Mouse (Mus musculus) intestine, embryonic 16.5 days (tissue): ENCODE data around the gene Hmx2. TPM values are rescaled to one million over a fixed set of nuclear protein-coding genes. Genes with fewer than 3 reads are reported as not detected.
A peak's percentile ranks its signal among the peaks of the same experiment; 100 is the strongest.

Experiments used
- ATAC-seq: fragments of 200-750 bp; cut with Nextera tagmentation; 2 replicates; pipeline ENCODE4 v1.8.0; 2017; ENCODE audit warnings: moderate TSS enrichment, moderate library complexity
- H3K27ac ChIP-seq: fragments of 300-500 bp; sonication (generic); 2 replicates; pipeline ENCODE4 v1.5.1; 2014; ENCODE audit warnings: mild to moderate bottlenecking, low read length
- H3K27me3 ChIP-seq: fragments of 300-500 bp; sonication (generic); replicated peaks from 2 replicates; pipeline ENCODE4 v1.6.1; 2014; ENCODE audit warnings: low read length, control low read depth, mixed read lengths; ENCODE audit not compliant: control insufficient read depth, insufficient read depth
- H3K36me3 ChIP-seq: fragments of 300-500 bp; sonication (generic); 2 replicates; pipeline ENCODE4 v1.6.1; 2014; ENCODE audit warnings: low read length, control low read depth; ENCODE audit not compliant: control insufficient read depth, insufficient read depth
- H3K4me1 ChIP-seq: fragments of 300-500 bp; sonication (generic); 2 replicates; pipeline ENCODE4 v1.6.1; 2014; ENCODE audit warnings: low read length, control low read depth, mixed read lengths; ENCODE audit not compliant: control insufficient read depth, insufficient read depth
- H3K4me2 ChIP-seq: fragments of 300-500 bp; sonication (generic); 2 replicates; pipeline ENCODE4 v1.6.1; 2014; ENCODE audit warnings: low read depth, low read length, control low read depth
- H3K4me3 ChIP-seq: fragments of 300-500 bp; sonication (generic); 2 replicates; pipeline ENCODE4 v1.5.1; 2014; ENCODE audit warnings: mild to moderate bottlenecking, low read length
- H3K9ac ChIP-seq: fragments of 300-500 bp; sonication (generic); 2 replicates; pipeline ENCODE4 v1.6.1; 2014; ENCODE audit warnings: low read depth, low read length
- H3K9me3 ChIP-seq: fragments of 300-500 bp; sonication (generic); 2 replicates; pipeline ENCODE4 v1.6.1; 2016; ENCODE audit warnings: low read length, control low read depth; ENCODE audit not compliant: control insufficient read depth
- WGBS: fragments of 180-500 bp; shearing (Covaris S2); extraction: QIAGEN DNeasy Blood & Tissue Kit; methylation state at CpG from one replicate; pipeline ENCODE4 v1.1.7; 2014; 5-methylcytosine and 5-hydroxymethylcytosine counted together
- polyA plus RNA-seq: library from polyadenylated mRNA; unstranded; fragments of >200 nt; fragmentation: Nextera tagmentation; extraction: Ambion mirVana; gene quantifications from 2 replicates; pipeline ENCODE4 v1.2.1, GENCODE M21; 2015

The Hmx2 gene
- polyA plus RNA-seq, 1 experiment from 2014 or later, result 0.68 TPM

DNA sequence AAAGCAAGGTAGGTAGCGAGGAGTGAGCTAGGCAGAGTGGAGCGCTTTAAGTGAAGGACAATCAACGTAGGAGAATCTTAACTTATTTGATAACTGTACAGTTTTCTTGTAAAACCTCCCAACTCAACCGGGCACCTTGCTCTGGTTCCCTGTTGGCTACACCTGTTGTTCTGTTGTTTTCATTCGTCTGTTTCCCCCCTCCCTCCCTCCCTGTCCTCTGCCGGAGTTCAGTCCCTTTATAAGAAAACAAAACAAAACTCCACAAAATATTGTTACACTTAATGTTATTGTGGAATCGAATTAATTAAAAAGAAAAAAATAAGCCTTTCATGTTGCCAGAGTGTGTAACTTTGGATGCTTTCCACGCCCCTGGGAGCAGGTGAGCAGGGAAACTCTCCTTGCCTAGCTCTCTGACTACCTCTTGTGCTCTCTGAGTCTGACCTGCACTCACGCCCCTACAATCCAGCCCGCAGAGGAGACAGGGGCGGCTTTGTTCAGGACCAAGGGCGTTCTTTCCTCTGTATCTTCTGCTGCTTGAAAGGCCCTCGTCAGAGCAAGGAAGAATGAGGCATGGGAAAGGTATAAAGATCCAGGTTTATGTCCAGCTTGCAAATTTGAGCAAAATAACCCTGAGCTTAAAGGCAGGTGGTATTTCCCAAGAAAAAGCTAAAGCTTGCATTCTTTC, 2.7 kb upstream of the Hmx2 start:
- Histone ChIP-seq H3K36me3 (no peaks in the 10 kb centered on the region), H3K4me3 (no peak overlapping the region), H3K9ac (no peak overlapping the region), H3K27ac (no peak overlapping the region), H3K4me1 (peaks cover 22% of the 10 kb centered on the region), H3K27me3 (peaks cover 89% of the 10 kb centered on the region), H3K4me2 (no peak overlapping the region), H3K9me3 (no peaks in the 10 kb centered on the region)
- WGBS, result 3% methylated on average over 13 of the region's 13 CpGs
- no peak for ATAC-seq

GRCm38 (mm10) chr7:131546423-131546822, 2.1 kb upstream of the Hmx2 start:
- H3K9ac ChIP-seq, result no peak overlapping the region
- H3K4me2 ChIP-seq, result no peak overlapping the region
- H3K9me3 ChIP-seq, result no peaks in the 10 kb centered on the region
- no peak overlapping the region for H3K27ac ChIP-seq
- peaks cover 22% of the 10 kb centered on the region for H3K4me1 ChIP-seq
- WGBS, result 5% methylated on average over 2 of the region's 2 CpGs
- H3K27me3 ChIP-seq, result peaks cover 90% of the 10 kb centered on the region
- H3K36me3 ChIP-seq, result no peaks in the 10 kb centered on the region
- no peak for ATAC-seq
- H3K4me3 ChIP-seq, result no peak overlapping the region

GRCm38 (mm10) chr7:131547481-131547880, 1.1 kb upstream of the Hmx2 start:
- H3K4me3 ChIP-seq, result no peak overlapping the region
- H3K4me1 ChIP-seq, result peaks cover 16% of the 10 kb centered on the region
- ATAC-seq, result no peak
- WGBS, result 4% methylated on average over 5 of the region's 5 CpGs
- H3K4me2 ChIP-seq, result no peak overlapping the region
- H3K27me3 ChIP-seq, result peaks cover 90% of the 10 kb centered on the region
- no peaks in the 10 kb centered on the region for H3K36me3 ChIP-seq
- no peaks in the 10 kb centered on the region for H3K9me3 ChIP-seq
- no peak overlapping the region for H3K27ac ChIP-seq
- no peak overlapping the region for H3K9ac ChIP-seq

- Histone ChIP-seq H3K9me3 (no peaks in the 10 kb centered on the region), H3K4me2 (no peak overlapping the region), H3K4me1 (peaks cover 7% of the 10 kb centered on the region), H3K4me3 (no peak overlapping the region), H3K36me3 (no peaks in the 10 kb centered on the region), H3K27ac (no peak overlapping the region), H3K9ac (no peak overlapping the region), H3K27me3 (peaks cover 95% of the 10 kb centered on the region)
- WGBS, result 3% methylated on average over 4 of the region's 4 CpGs
- no peak for ATAC-seq
Observed at GRCm38 (mm10) chr7:131551471-131551870, 2.9 kb downstream of the Hmx2 start.

- no peak for ATAC-seq
- no peaks in the 10 kb centered on the region for H3K36me3 ChIP-seq
- H3K4me2 ChIP-seq, result no peak overlapping the region
- peaks cover 12% of the 10 kb centered on the region for H3K4me1 ChIP-seq
- H3K4me3 ChIP-seq, result no peak overlapping the region
- no peak overlapping the region for H3K9ac ChIP-seq
- no peaks in the 10 kb centered on the region for H3K9me3 ChIP-seq
- no peak overlapping the region for H3K27ac ChIP-seq
- peaks cover 94% of the 10 kb centered on the region for H3K27me3 ChIP-seq
- 2% methylated on average over 42 of the region's 42 CpGs for WGBS
Observed at GRCm38 (mm10) chr7:131551931-131552741, 3.6 kb downstream of the Hmx2 start.

DNA sequence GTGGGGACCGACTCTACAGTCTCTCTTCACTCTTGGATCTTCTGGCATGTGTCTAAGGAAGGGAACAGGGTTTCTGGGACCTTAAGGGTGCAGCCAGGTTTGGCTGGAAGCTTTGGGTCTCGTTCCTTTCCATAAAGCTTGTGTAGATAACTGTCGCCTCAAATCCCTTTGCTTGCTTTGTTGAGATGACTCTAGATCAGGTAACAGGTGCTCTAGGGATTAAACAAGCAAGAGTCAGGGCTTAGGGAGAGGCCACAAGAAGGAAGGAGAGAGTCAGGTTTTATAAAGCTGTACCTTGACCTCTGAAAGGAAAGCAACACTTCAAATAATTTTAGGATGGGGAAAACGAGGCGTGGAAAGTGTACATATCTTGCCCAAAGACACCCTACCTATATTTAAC, 4.2 kb downstream of the Hmx2 start:
- ATAC-seq, result no peak
- H3K9ac ChIP-seq, result no peak overlapping the region
- no peak overlapping the region for H3K4me2 ChIP-seq
- H3K4me1 ChIP-seq, result peaks cover 12% of the 10 kb centered on the region
- no peak overlapping the region for H3K27ac ChIP-seq
- no peak overlapping the region for H3K4me3 ChIP-seq
- H3K36me3 ChIP-seq, result no peaks in the 10 kb centered on the region
- peaks cover 96% of the 10 kb centered on the region for H3K27me3 ChIP-seq
- H3K9me3 ChIP-seq, result no peaks in the 10 kb centered on the region
- WGBS, result 2% methylated on average over 5 of the region's 5 CpGs

- WGBS, result under 1% methylated on average over 39 of the region's 39 CpGs
- peak overlapping the region; percentile 38 for H3K4me3 ChIP-seq
- peak; percentile 64 for ATAC-seq
- H3K36me3 ChIP-seq, result no peaks in the 10 kb centered on the region
- H3K9ac ChIP-seq, result no peak overlapping the region
- H3K9me3 ChIP-seq, result no peaks in the 10 kb centered on the region
- H3K4me1 ChIP-seq, result peaks cover 12% of the 10 kb centered on the region
- peaks cover 93% of the 10 kb centered on the region for H3K27me3 ChIP-seq
- no peak overlapping the region for H3K27ac ChIP-seq
- H3K4me2 ChIP-seq, result peak overlapping the region; percentile 50
Observed at GRCm38 (mm10) chr7:131553771-131554175, 5.2 kb downstream of the Hmx2 start.

DNA sequence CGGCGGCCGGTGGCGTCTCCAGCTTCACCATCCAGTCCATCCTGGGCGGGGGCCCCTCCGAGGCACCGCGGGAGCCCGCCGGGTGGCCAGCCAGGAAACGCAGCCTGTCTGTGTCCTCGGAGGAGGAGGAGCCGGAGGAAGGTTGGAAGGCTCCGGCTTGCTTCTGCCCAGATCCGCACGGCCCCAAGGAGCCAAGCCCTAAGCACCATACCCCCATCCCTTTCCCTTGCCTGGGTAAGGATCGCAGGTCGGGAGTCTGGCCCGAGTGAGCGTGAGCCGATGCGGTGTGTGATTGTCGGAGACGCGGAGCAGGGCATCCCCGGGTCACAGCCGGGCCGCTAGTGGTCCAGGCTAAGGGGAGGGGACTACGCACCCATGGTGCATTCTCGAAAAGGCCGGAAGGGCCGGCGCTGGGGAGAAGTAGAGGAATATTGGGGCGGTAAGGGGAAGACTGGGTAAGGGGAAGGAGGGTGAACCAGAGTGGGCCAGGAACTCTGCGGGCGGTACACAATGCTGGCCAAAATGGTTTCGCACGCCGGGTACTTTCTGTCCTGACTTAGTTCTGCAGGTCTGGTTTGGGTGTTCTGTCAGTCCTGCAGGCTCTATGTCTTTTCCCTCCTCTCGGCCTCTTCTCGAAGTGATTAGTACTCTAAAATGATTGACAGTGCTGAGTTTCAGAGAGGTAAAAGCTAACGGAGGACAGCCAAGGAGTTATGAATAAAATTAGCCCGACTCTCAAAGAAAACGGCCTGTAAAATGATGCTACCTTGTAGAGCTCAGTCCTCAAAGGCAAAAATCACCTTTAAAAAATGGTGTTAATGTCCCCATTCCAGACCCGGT, 6.0 kb downstream of the Hmx2 start:
- no peaks in the 10 kb centered on the region for H3K36me3 ChIP-seq
- WGBS, result under 1% methylated on average over 45 of the region's 45 CpGs
- H3K27ac ChIP-seq, result no peak overlapping the region
- peaks cover 87% of the 10 kb centered on the region for H3K27me3 ChIP-seq
- peak overlapping the region; percentile 8; the same call in 1 of the 2 replicates for H3K9ac ChIP-seq
- ATAC-seq, result peak; percentile 19; the same call in 1 of the 2 replicates
- peaks cover 12% of the 10 kb centered on the region for H3K4me1 ChIP-seq
- peak overlapping the region; percentile 50 for H3K4me2 ChIP-seq
- H3K9me3 ChIP-seq, result no peaks in the 10 kb centered on the region
- H3K4me3 ChIP-seq, result peak overlapping the region; percentile 38
